In genomic region chr10:116581369-116581718, GRCm38 (mm10) we compare ENCODE assay signal across 8 mouse cellular contexts. TPM values are rescaled to one million over a fixed set of nuclear protein-coding genes. Genes with fewer than 3 reads are reported as not detected.
DNase-seq lines count a peak whose midpoint lies in the region; ATAC-seq and TF ChIP-seq lines count a peak whose summit lies in the region.

Gene Cnot2, minus strand, starts transcription at chr10:116581511.

- peak; percentile 53 for ATAC-seq in activated CD4-positive, CD25-positive, alpha-beta regulatory T cell, adult 4 months
- ATAC-seq in megakaryocyte progenitor cell, adult 5-6 weeks (replicated peaks; ENCODE audit: poor library complexity): peak; percentile 73

- peaks cover 2% of the 10 kb centered on the region for H3K4me1 ChIP-seq in cortical plate, adult 2 months (ENCODE audit: control insufficient read depth, insufficient read depth, low read length)

- TF ChIP-seq CTCF in cortical plate, adult 2 months (IDR thresholded peaks at IDR 0.05; ENCODE audit: extremely low read depth, insufficient read depth, low read length): no peak

- peak within 1 kb of the TSS; percentile 88 for H3K27ac ChIP-seq in cortical plate, adult 2 months (ENCODE audit: insufficient read depth, low read length)

- peak; percentile 96 for DNase-seq in gastrocnemius, postnatal 10 days
- peak; percentile 95 for DNase-seq in induced T-regulatory cell, adult 2 months (ENCODE audit: low read depth)
- DNase-seq in left cerebral cortex, adult 9 months (ENCODE audit: low spot score in 2 of 2): peak; percentile 73 to 91
- DNase-seq in right cerebral cortex, postnatal 14 days: peak; percentile 98
- peak; percentile 86 to 91 for DNase-seq in urinary bladder, postnatal 36 days (ENCODE audit: low spot score in 2 of 2)

- peak; percentile 59; the same call in 1 of the 2 replicates for TF ChIP-seq POLR2A in cortical plate, adult 2 months (IDR thresholded peaks at IDR 0.05; ENCODE audit: extremely low read depth, insufficient read depth, low read length)

- peak within 1 kb of the TSS; percentile 92 for H3K4me3 ChIP-seq in cortical plate, adult 2 months (ENCODE audit: insufficient read depth, low read length)

RNA-seq across cellular contexts. Expression of gene Cnot2, which starts in this region (rescaled TPM):
- 10 to 100 TPM; 76.0 to 97.1 TPM for polyA plus RNA-seq in activated CD4-positive, CD25-positive, alpha-beta regulatory T cell, adult 4 months (2017; shearing (Covaris generic))
- 67.4 and 67.5 TPM in 2 replicates for polyA plus RNA-seq in cortical plate, adult 2 months (2012; rRNA removed)
- 10 to 100 TPM; 45.9 to 48.1 TPM for total RNA-seq in gastrocnemius, postnatal 10 days (2021)
- total RNA-seq in megakaryocyte progenitor cell, adult 5-6 weeks (2015): 76.0 and 100 TPM in 2 replicates
- 101 and 115 TPM in 2 replicates for total RNA-seq in megakaryocyte progenitor cell, adult 5-6 weeks (2017)

Comparison
In these comparisons a context has a peak if more than half of its experiments do, and no peak if none do; other contexts are left out.
1. Peak in every context shown above with its lines: DNase-seq, ATAC-seq, H3K4me3 ChIP-seq and H3K27ac ChIP-seq.